17 mouse cellular contexts compared by ENCODE assay signal in the genomic region with DNA sequence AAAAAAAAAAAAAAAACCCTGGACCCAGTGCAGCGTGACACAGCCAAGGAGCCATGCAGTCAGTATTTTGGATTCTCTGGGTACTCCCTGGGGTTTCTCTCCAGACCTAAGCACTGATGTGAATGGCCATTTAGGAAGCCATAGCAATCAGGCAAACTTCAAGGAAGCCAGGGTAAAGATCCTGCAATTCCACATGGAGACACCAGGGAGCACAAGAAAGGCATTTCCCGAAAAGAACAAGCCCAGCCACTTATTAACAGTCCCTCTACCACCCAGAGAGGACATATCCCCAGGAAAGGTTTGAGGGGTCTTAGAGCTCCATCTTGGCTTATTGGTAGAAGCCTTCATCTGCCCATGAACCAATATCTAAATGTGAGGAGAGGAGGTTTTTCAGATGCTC.
DNase-seq lines count a peak whose midpoint lies in the region; TF ChIP-seq lines count a peak whose summit lies in the region.
"Had no signal": no experiment of that assay in that cellular context is flagged by ENCODE, and none has a peak within 500 bp of the region (broad histone marks: within the 10 kb centered on the region; RNA-seq: fewer than 3 reads in every experiment).

No protein-coding gene starts in this region.

- no peaks in the 10 kb centered on the region for H3K4me1 ChIP-seq in kidney, adult 2 months (ENCODE audit: control insufficient read depth, insufficient read depth, low read length)
- no peaks in the 10 kb centered on the region for H3K4me1 ChIP-seq in thymus, adult 2 months (replicated peaks; ENCODE audit: control insufficient read depth, insufficient read depth, low read length)

- no peak overlapping the region for H3K27ac ChIP-seq in kidney, adult 2 months (ENCODE audit: insufficient read depth, low read depth, low read length)
- no peak overlapping the region for H3K27ac ChIP-seq in thymus, adult 2 months (ENCODE audit: control insufficient read depth, insufficient read depth, low read length)
- H3K27ac ChIP-seq: limb, embryonic 13.5 days; macrophage; midbrain, embryonic 13.5 days had no signal

- TF ChIP-seq POLR2A in kidney, adult 2 months (IDR thresholded peaks at IDR 0.05; ENCODE audit: low read depth, low read length): no peak
- no peak for TF ChIP-seq POLR2A in thymus, adult 2 months (IDR thresholded peaks at IDR 0.05; ENCODE audit: control insufficient read depth, extremely low read depth, insufficient read depth, low read length, poor library complexity)

- no peaks in the 10 kb centered on the region for H3K36me3 ChIP-seq in kidney, adult 2 months (ENCODE audit: control insufficient read depth, insufficient read depth, low read length)
- no peaks in the 10 kb centered on the region for H3K36me3 ChIP-seq in thymus, adult 2 months (ENCODE audit: control insufficient read depth, insufficient read depth, low read length)
- H3K36me3 ChIP-seq: midbrain, embryonic 13.5 days had no signal

- 66% methylated on average over 2 of the region's 2 CpGs for WGBS in kidney, adult 2 months
- 69% methylated on average over 2 of the region's 2 CpGs for WGBS in thymus, adult 2 months

- H3K4me3 ChIP-seq in kidney, adult 2 months (ENCODE audit: insufficient read depth, low read depth, low read length): no peak overlapping the region
- H3K4me3 ChIP-seq in thymus, adult 2 months (ENCODE audit: control insufficient read depth, insufficient read depth, low read length): no peak overlapping the region
- H3K4me3 ChIP-seq: limb, embryonic 13.5 days; midbrain, embryonic 13.5 days had no signal

- DNase-seq in embryo, embryonic 10.5 days (ENCODE audit: low spot score): peak; percentile 51
- no peak for DNase-seq in embryo, embryonic 10 days (ENCODE audit: low spot score)
- no peak for DNase-seq in kidney, adult 2 months
- no peak for DNase-seq in kidney, adult 8-10 months
- DNase-seq in lung, postnatal 14 days: peak; percentile 30
- no peak for DNase-seq in lung, adult 18-20 months
- no peak for DNase-seq in adrenal gland, postnatal 10 days
- no peak for DNase-seq in thymus, adult 2 months
- DNase-seq: cerebellum, adult 8-10 months; heart, adult 18-20 months; heart, postnatal 14 days; kidney, postnatal 25 days; layer of hippocampus, postnatal 36 days; right cerebral cortex, postnatal 4 days had no signal

- no peaks in the 10 kb centered on the region for H3K27me3 ChIP-seq in kidney, adult 2 months (replicated peaks; ENCODE audit: control insufficient read depth, insufficient read depth, low read length)
- H3K27me3 ChIP-seq in thymus, adult 2 months (ENCODE audit: control insufficient read depth, insufficient read depth, low read length): no peaks in the 10 kb centered on the region
- H3K27me3 ChIP-seq: limb, embryonic 13.5 days; midbrain, embryonic 13.5 days had no signal

- 0 out of 2 replicates have a peak, but pooled peaks have one; percentile 14 for TF ChIP-seq CTCF in kidney, adult 2 months (conservative IDR thresholded peaks at IDR 0.05; ENCODE audit: insufficient read depth, insufficient read length, low read depth, low read length)
- TF ChIP-seq CTCF in thymus, adult 2 months (IDR thresholded peaks at IDR 0.05; ENCODE audit: borderline replicate concordance, control insufficient read depth, extremely low read depth, insufficient read depth, low read length, poor library complexity): no peak

Comparison
In these comparisons a context has a peak if more than half of its experiments do, and no peak if none do; other contexts are left out.
1. DNase-seq: peak in embryo, embryonic 10.5 days (single experiment) and lung, postnatal 14 days (single experiment); none in embryo, embryonic 10 days (single experiment), kidney, adult 2 months (single experiment), kidney, adult 8-10 months (0 of 2), lung, adult 18-20 months (0 of 2), adrenal gland, postnatal 10 days (single experiment) and thymus, adult 2 months (single experiment).